Mouse (Mus musculus) heart, postnatal 4 days (tissue): ENCODE measurements at regions not wholly inside any gene's neighbourhood (a gene's known extent, or its start where the extent isn't known, plus 50 kb on each side); places are given as distances from the start of the nearest gene placed in this dataset.

Experiments
- DNase-seq: peaks from one replicate; pipeline ENCODE4 v3.0.0; 2021

- DNase-seq: no peak
Observed at GRCm38 (mm10) chr9:112675232-112675631, 439.5 kb upstream of the Arpp21 start.
